Comparison of ENCODE assay signal across 17 mouse cellular contexts in genomic region chr2:167695491-167695890, GRCm38 (mm10). TPM values are rescaled to one million over a fixed set of nuclear protein-coding genes. Genes with fewer than 3 reads are reported as not detected.
DNase-seq lines count a peak whose midpoint lies in the region; ATAC-seq and TF ChIP-seq lines count a peak whose summit lies in the region.
"Had no signal": no experiment of that assay in that cellular context is flagged by ENCODE, and none has a peak within 500 bp of the region (broad histone marks: within the 10 kb centered on the region; RNA-seq: fewer than 3 reads in every experiment).

No protein-coding gene starts in this region.

- H3K9me3 ChIP-seq in midbrain, embryonic 10.5 days (replicated peaks), result peaks cover 6% of the 10 kb centered on the region
- H3K9me3 ChIP-seq in midbrain, embryonic 13.5 days, result no peaks in the 10 kb centered on the region
- no peaks in the 10 kb centered on the region for H3K9me3 ChIP-seq in stomach, postnatal 0 days (ENCODE audit: control insufficient read depth, low read length)
- H3K9me3 ChIP-seq: embryonic facial prominence, embryonic 12.5 days; heart, embryonic 10.5 days had no signal

- TF ChIP-seq CTCF in kidney, adult 2 months (conservative IDR thresholded peaks at IDR 0.05; ENCODE audit: insufficient read depth, insufficient read length, low read depth, low read length), result no peak
- no peak for TF ChIP-seq CTCF in stomach, postnatal 0 days (IDR thresholded peaks at IDR 0.05; ENCODE audit: low read depth)

- no peak overlapping the region for H3K4me2 ChIP-seq in midbrain, embryonic 13.5 days (replicated peaks)
- no peak overlapping the region for H3K4me2 ChIP-seq in stomach, postnatal 0 days (replicated peaks; ENCODE audit: low read depth)
- H3K4me2 ChIP-seq: embryonic facial prominence, embryonic 12.5 days; forebrain, embryonic 12.5 days; hindbrain, embryonic 12.5 days had no signal

- TF ChIP-seq EP300 in stomach, postnatal 0 days (optimal IDR thresholded peaks at IDR 0.05), result no peak

- 77% methylated on average over 14 of the region's 14 CpGs for WGBS in kidney, adult 2 months
- WGBS in midbrain, embryonic 10.5 days, result 78% methylated on average over 14 of the region's 14 CpGs
- whole genome bisulfite sequencing in midbrain, embryonic 13.5 days, result 72% methylated on average over 14 of the region's 14 CpGs
- 68% methylated on average over 14 of the region's 14 CpGs for WGBS in stomach, postnatal 0 days

- no peak overlapping the region for H3K4me3 ChIP-seq in kidney, adult 2 months (ENCODE audit: insufficient read depth, low read depth, low read length)
- no peak overlapping the region for H3K4me3 ChIP-seq in midbrain, embryonic 10.5 days
- H3K4me3 ChIP-seq in midbrain, embryonic 13.5 days (replicated peaks), result no peak overlapping the region
- no peak overlapping the region for H3K4me3 ChIP-seq in brown adipose tissue, adult 24 weeks (ENCODE audit: insufficient read depth, low read depth, low read length)
- H3K4me3 ChIP-seq in stomach, postnatal 0 days (ENCODE audit: low read depth, low read length), result no peak overlapping the region
- H3K4me3 ChIP-seq: embryonic facial prominence, embryonic 12.5 days; forebrain, embryonic 12.5 days; heart, embryonic 10.5 days; hindbrain, embryonic 12.5 days had no signal

- no peaks in the 10 kb centered on the region for H3K36me3 ChIP-seq in kidney, adult 2 months (ENCODE audit: control insufficient read depth, insufficient read depth, low read length)
- no peaks in the 10 kb centered on the region for H3K36me3 ChIP-seq in midbrain, embryonic 10.5 days
- no peaks in the 10 kb centered on the region for H3K36me3 ChIP-seq in midbrain, embryonic 13.5 days
- no peaks in the 10 kb centered on the region for H3K36me3 ChIP-seq in stomach, postnatal 0 days (ENCODE audit: control insufficient read depth, insufficient read depth, low read length)
- H3K36me3 ChIP-seq: embryonic facial prominence, embryonic 12.5 days; forebrain, embryonic 12.5 days; heart, embryonic 10.5 days; hindbrain, embryonic 12.5 days had no signal

- H3K4me1 ChIP-seq in kidney, adult 2 months (ENCODE audit: control insufficient read depth, insufficient read depth, low read length), result peaks cover 15% of the 10 kb centered on the region; the same call in 1 of the 2 replicates
- H3K4me1 ChIP-seq in midbrain, embryonic 10.5 days, result 0 out of 2 replicates have a peak, but pooled peaks cover under 1% of the 10 kb centered on the region
- no peaks in the 10 kb centered on the region for H3K4me1 ChIP-seq in midbrain, embryonic 13.5 days (replicated peaks)
- peaks cover 43% of the 10 kb centered on the region for H3K4me1 ChIP-seq in brown adipose tissue, adult 24 weeks (ENCODE audit: control insufficient read depth, insufficient read depth, insufficient read length, low read length)
- no peaks in the 10 kb centered on the region for H3K4me1 ChIP-seq in stomach, postnatal 0 days (replicated peaks; ENCODE audit: control insufficient read depth, insufficient read depth)
- H3K4me1 ChIP-seq: embryonic facial prominence, embryonic 12.5 days; forebrain, embryonic 12.5 days; hindbrain, embryonic 12.5 days had no signal

- H3K27ac ChIP-seq in kidney, adult 2 months (ENCODE audit: insufficient read depth, low read depth, low read length), result peak overlapping the region; percentile 11; the same call in 1 of the 2 replicates
- H3K27ac ChIP-seq in midbrain, embryonic 10.5 days (replicated peaks), result 0 out of 2 replicates have a peak overlapping the region, but pooled peaks have one; percentile 28
- H3K27ac ChIP-seq in midbrain, embryonic 13.5 days, result no peak overlapping the region
- peak overlapping the region; percentile 81 for H3K27ac ChIP-seq in brown adipose tissue, adult 24 weeks (replicated peaks; ENCODE audit: low read depth, low read length)
- peak overlapping the region; percentile 63 for H3K27ac ChIP-seq in stomach, postnatal 0 days (replicated peaks)
- H3K27ac ChIP-seq: embryonic facial prominence, embryonic 12.5 days; forebrain, embryonic 12.5 days; heart, embryonic 10.5 days; hindbrain, embryonic 12.5 days had no signal

- DNase-seq in kidney, adult 2 months, result peak; percentile 48
- DNase-seq in kidney, postnatal 10 days, result no peak
- DNase-seq in midbrain, embryonic 10.5 days (ENCODE audit: low spot score), result no peak
- DNase-seq in stomach, postnatal 0 days (ENCODE audit: low spot score), result peak; percentile 59
- no peak for DNase-seq in right cerebral cortex, postnatal 14 days
- DNase-seq in thymus, postnatal 10 days (ENCODE audit: low spot score in 2 of 2), result no peak
- DNase-seq: cerebellum, adult 8-10 months; cerebellum, postnatal 14 days had no signal

- TF ChIP-seq POLR2A in kidney, adult 2 months (IDR thresholded peaks at IDR 0.05; ENCODE audit: low read depth, low read length), result no peak

- H3K9ac ChIP-seq in midbrain, embryonic 13.5 days (replicated peaks), result no peak overlapping the region
- no peak overlapping the region for H3K9ac ChIP-seq in stomach, postnatal 0 days (ENCODE audit: low read length)
- H3K9ac ChIP-seq: embryonic facial prominence, embryonic 12.5 days; forebrain, embryonic 12.5 days; hindbrain, embryonic 12.5 days had no signal

- no peaks in the 10 kb centered on the region for H3K27me3 ChIP-seq in kidney, adult 2 months (replicated peaks; ENCODE audit: control insufficient read depth, insufficient read depth, low read length)
- peaks cover 26% of the 10 kb centered on the region for H3K27me3 ChIP-seq in midbrain, embryonic 10.5 days (ENCODE audit: low read depth, poor library complexity, severe bottlenecking)
- peaks cover 25% of the 10 kb centered on the region for H3K27me3 ChIP-seq in midbrain, embryonic 13.5 days
- H3K27me3 ChIP-seq in stomach, postnatal 0 days (ENCODE audit: control insufficient read depth, insufficient read depth, low read length), result no peaks in the 10 kb centered on the region

- ATAC-seq in midbrain, embryonic 13.5 days, result no peak
- ATAC-seq in stomach, postnatal 0 days (ENCODE audit: low FRiP score, low TSS enrichment), result peak; percentile 39
- ATAC-seq: forebrain, embryonic 16.5 days; hindbrain, embryonic 16.5 days had no signal

RNA-seq across cellular contexts. Expression of gene Tmem189, which starts 5.9 kb away (rescaled TPM):
- polyA plus RNA-seq in kidney, adult 2 months (2012; rRNA removed), result 288 and 414 TPM in 2 replicates
- 35.7 and 35.8 TPM in 2 replicates for polyA plus RNA-seq in midbrain, embryonic 10.5 days (2016; fragmentation: Nextera tagmentation; extraction: Ambion mirVana)
- polyA plus RNA-seq in midbrain, embryonic 13.5 days (2015; fragmentation: Nextera tagmentation; extraction: Ambion mirVana), result 27.1 and 28.0 TPM in 2 replicates
- 12.7 and 19.3 TPM in 2 replicates for polyA plus RNA-seq in brown adipose tissue, adult 24 weeks (2012; ENCODE audit: insufficient read depth, insufficient read length, missing spikeins)
- 74.6 and 85.7 TPM in 2 replicates for polyA plus RNA-seq in stomach, postnatal 0 days (2015; fragmentation: Nextera tagmentation; extraction: Ambion mirVana)

RNA-seq across cellular contexts. Expression of gene Cebpb, which starts 6.8 kb away (rescaled TPM):
- polyA plus RNA-seq in kidney, adult 2 months (2012; rRNA removed), result 45.3 and 70.3 TPM in 2 replicates
- polyA plus RNA-seq in midbrain, embryonic 10.5 days (2016; fragmentation: Nextera tagmentation; extraction: Ambion mirVana), result 0.30 and 0.48 TPM in 2 replicates
- polyA plus RNA-seq in midbrain, embryonic 13.5 days (2015; fragmentation: Nextera tagmentation; extraction: Ambion mirVana), result 0.20 TPM in 1 of 2 replicates, not detected in the other
- 226 and 227 TPM in 2 replicates for polyA plus RNA-seq in brown adipose tissue, adult 24 weeks (2012; ENCODE audit: insufficient read depth, insufficient read length, missing spikeins)
- polyA plus RNA-seq in stomach, postnatal 0 days (2015; fragmentation: Nextera tagmentation; extraction: Ambion mirVana), result 55.0 and 60.2 TPM in 2 replicates

RNA-seq across cellular contexts. Expression of gene Gm20431, which starts 34.2 kb away (rescaled TPM):
- 30.7 and 31.8 TPM in 2 replicates for polyA plus RNA-seq in kidney, adult 2 months (2012; rRNA removed)
- 2.4 and 3.6 TPM in 2 replicates for polyA plus RNA-seq in midbrain, embryonic 10.5 days (2016; fragmentation: Nextera tagmentation; extraction: Ambion mirVana)
- 9.8 and 11.2 TPM in 2 replicates for polyA plus RNA-seq in midbrain, embryonic 13.5 days (2015; fragmentation: Nextera tagmentation; extraction: Ambion mirVana)
- 1.3 TPM in 1 of 2 replicates, not detected in the other for polyA plus RNA-seq in brown adipose tissue, adult 24 weeks (2012; ENCODE audit: insufficient read depth, insufficient read length, missing spikeins)
- 13.4 and 14.1 TPM in 2 replicates for polyA plus RNA-seq in stomach, postnatal 0 days (2015; fragmentation: Nextera tagmentation; extraction: Ambion mirVana)
- polyA plus RNA-seq: frontal cortex, adult 2 months had no signal

Comparison
In these comparisons a context has a peak if more than half of its experiments do, and no peak if none do; other contexts are left out.
1. DNase-seq: peak in kidney, adult 2 months (single experiment) and stomach, postnatal 0 days (single experiment); none in kidney, postnatal 10 days (single experiment), midbrain, embryonic 10.5 days (single experiment), right cerebral cortex, postnatal 14 days (single experiment) and thymus, postnatal 10 days (0 of 2).
2. RNA of gene Cebpb, which starts 6.8 kb away (polyA plus RNA-seq): 226 to 227 TPM in brown adipose tissue, adult 24 weeks, 55.0 to 60.2 TPM in stomach, postnatal 0 days and 45.3 to 70.3 TPM in kidney, adult 2 months; 0.30 to 0.48 TPM in midbrain, embryonic 10.5 days and 0.20 TPM in midbrain, embryonic 13.5 days; every median in the first group is over 10 times any median in the second.